Mouse (Mus musculus) c-Kit-positive CD71-negative TER-119-negative erythroid progenitor cells, embryonic 14.5 days (primary cell): ENCODE data around the gene Tmem135.
"Not testable (repeated sequence)": the region's sequence is repeated elsewhere in the genome, so short reads cannot be mapped to it uniquely, and the experiment has no call there.

Source experiments
- DNase-seq: peaks from one replicate; pipeline ENCODE4 v3.0.0-alpha.2; 2013; ENCODE audit warnings: low read depth

The Tmem135 gene

DNA sequence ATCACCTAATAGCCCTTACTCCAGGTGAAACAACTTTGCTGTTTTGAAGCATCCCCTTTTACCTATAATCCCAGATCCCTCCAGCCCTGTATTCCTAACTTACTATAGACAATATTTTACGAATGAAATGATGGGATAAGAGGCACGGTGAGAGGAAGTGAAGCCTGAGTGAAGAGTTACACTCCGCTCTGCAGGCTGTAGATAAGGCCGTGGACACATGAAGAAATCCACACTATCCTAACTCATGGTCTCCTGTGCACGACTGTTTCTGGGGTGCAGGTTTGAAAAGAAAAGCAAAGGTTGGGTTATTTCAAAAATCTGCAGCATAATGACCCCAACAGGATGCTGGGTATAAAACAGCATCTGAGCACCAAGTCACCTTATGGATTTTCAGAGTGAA lies 77.8 kb downstream of the Tmem135 start:
- no peak for DNase-seq

DNA sequence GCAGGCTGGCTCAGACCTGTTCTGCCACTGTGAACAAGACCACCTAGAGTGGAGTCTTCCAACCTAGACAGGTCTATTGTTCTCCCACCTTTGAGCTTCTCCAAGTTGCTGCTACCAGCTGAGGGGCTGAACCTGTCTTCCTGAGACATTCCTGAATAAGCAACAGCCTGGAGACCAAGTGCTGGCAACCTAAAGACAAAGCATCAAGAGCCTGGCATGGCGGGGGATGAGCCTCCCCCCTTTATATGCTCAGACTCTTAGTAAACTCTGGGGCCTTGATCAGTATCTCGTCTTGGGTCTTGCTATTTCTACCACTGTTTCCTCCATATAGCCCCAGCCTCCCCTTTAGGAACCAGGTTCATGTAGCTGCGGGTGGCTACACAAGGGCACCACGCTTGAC lies 81.3 kb downstream of the Tmem135 start:
- not testable (repeated sequence) for DNase-seq

GRCm38 (mm10) chr7:89319351-89319750 lies 84.7 kb downstream of the Tmem135 start:
- no peak for DNase-seq

DNA sequence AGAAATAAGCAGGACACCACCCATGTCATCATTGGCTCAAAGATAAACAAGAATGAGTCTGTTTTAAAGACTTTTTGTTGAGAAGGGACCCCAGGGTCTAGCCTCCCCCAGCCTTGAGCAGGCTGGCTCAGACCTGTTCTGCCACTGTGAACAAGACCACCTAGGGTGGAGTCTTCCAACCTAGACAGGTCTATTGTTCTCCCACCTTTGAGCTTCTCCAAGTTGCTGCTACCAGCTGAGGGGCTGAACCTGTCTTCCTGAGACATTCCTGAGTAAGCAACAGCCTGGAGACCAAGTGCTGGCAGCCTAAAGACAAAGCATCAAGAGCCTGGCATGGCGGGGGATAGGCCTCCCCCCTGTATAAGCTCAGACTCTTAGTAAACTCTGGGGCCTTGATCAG lies 86.9 kb downstream of the Tmem135 start:
- not testable (repeated sequence) for DNase-seq

- DNase-seq, result no peak
Observed at GRCm38 (mm10) chr7:89316112-89316511, 87.9 kb downstream of the Tmem135 start.

DNA sequence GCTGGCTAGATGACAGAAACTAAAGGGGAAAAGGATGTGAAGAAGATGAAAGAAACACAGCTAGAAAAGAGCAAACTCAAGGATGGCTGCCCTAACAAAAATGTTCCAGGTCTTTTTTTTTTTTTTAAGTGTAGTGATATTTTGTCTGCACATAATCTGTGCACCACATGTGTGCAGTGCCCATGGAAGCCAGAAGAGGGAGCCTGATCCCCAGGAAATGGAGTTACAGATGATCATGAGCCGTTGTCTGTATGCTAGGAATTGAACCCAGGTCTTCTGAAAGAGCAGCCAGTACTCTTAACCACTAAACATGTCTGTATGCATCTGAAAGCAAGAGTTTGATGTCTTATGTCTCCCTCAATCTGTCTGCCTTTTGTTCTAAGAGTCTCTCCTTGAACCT lies 92.5 kb downstream of the Tmem135 start:
- no peak for DNase-seq

GRCm38 (mm10) chr7:89308926-89309325 lies 95.1 kb downstream of the Tmem135 start:
- DNase-seq, result no peak

- DNase-seq, result no peak
Observed at GRCm38 (mm10) chr7:89308238-89308637, 95.8 kb downstream of the Tmem135 start.

DNA sequence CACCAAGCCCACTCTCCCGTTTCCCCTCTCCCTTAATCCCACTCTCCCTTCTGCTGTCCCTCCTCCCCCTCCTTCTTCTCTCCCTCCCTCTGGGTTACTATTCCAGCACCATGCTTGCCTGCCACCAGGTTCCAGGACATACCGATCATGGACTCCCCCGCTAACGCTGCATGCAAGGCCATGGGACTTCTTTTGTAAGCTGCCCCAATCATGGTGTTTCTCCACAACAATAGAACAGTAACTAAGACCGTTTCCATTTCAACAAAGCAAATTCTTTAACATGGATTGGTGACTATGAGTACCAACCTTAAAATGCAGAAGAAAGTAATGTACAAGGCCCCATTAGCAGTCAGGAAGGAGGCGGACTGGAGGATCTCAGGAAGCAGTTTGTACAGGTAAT lies 97.2 kb downstream of the Tmem135 start:
- DNase-seq, result no peak

- no peak for DNase-seq
Observed at GRCm38 (mm10) chr7:89304958-89305357, 99.1 kb downstream of the Tmem135 start.

GRCm38 (mm10) chr7:89303765-89304164 lies 100.3 kb downstream of the Tmem135 start:
- no peak for DNase-seq

DNA sequence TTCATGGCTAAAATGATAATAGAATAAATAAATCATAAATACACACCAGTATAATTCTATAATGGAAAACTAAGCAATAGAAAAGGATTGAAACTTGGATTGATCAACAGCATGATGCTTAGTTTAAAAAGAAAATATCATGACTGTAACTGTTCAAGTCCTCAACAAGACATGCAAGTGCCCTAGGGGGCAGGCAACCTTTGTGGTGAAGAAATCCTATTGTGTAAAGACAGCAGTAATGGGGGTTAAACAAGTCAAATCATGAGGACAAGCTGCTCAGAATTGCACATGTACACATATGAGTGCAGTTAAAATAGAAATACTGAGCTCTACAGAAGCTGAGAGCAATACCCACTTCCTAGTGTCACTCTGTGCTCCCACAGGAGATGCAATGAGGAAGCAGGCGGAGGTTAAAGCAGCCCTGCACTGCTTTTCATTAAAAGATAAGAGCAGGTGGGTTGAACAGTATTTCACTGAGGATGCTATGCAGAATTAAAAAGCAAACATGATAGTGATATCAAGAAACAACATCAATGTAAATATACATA lies 105.0 kb downstream of the Tmem135 start:
- no peak for DNase-seq

DNA sequence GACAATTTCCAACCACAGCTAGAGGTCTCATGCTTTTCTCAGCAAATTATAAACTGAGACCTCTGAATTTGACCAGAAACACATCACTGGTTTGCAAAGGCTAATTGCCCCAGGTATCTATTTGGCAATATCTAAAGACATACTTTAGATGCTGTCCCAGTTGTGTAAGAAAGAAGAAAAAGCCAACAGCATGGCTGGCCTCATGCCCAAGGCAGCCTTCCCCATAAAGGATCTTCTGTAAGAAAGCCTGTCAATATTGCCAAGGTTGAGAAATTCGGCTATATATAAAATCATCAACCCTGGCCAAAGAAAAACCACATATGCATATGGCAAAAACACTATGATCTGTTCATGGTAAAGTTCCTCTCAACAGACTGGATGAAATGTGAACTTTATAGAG lies 107.1 kb downstream of the Tmem135 start:
- DNase-seq, result no peak

DNA sequence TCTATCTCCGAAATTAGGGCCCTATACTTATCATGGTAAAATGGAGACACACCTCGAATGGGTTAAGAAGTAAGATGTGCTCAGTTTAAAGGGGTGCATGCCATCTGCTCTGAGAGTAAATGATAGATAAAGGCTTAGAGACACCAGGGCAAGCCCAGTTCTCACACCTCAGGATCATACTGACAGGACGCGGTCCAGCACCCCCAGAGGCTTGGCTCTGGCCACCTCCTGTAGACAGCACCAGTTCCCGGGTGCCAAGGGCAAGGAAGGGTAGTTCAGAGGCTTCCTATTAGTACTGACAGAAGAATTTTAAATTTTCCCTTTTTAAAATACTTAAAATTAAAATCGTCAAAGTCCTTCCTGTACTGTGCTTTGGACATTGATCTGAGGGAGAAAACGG lies 121.4 kb downstream of the Tmem135 start:
- DNase-seq, result no peak

DNA sequence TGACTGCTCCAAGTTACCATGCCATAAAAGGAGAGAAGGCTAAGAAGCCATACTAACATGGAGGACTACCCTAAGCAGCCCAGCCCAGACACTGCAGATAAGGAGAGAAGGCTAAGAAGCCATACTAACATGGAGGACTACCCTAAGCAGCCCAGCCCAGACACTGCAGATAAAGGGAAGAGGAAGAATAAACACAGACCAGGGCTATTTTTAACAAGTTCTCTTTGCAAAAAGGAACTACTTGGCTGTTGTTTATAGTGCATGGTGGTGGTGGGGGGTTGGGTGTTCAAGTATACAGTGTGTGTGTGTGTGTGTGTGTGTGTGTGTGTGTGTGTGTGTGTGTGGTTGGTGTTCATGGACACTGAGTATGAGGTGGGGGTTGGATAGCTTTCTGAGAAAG lies 133.6 kb downstream of the Tmem135 start:
- not testable (repeated sequence) for DNase-seq

DNA sequence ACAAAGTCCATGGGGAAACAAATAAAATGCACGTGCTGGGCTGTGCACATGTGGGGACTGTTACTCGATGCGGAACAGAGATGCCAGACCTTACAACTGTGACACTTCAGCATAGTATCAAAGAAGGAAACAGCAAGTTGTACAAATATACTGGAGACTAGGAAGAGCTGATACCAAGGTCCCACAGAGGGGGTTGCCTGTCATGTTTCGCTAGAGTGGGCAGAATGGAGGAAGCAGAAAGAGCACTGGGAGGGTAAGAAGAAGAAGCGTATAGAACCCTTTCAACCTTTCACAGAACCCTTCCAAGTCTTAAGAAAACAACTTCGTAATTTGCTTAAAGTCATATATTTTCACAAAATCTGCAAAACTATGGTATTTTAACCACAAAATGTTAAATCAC lies 134.2 kb downstream of the Tmem135 start:
- DNase-seq, result no peak

DNA sequence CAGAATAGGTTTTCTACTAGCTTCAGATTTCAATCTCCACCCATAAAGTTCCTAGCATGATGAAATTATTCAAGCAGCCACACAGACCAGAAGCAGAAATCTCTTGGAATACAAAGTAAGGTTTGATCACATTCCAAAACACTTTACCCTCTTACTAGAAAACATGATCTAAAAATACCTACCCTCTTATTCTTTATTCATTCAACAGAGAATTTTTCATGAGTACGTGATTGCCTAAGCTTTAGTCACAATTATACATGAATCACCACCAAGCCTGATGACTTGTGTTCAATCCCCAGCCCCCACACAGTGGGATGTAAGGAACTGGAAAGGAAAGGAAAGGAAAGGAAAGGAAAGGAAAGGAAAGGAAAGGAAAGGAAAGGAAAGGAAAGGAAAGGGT lies 136.5 kb downstream of the Tmem135 start:
- no peak for DNase-seq

GRCm38 (mm10) chr7:89266017-89266760 lies 137.8 kb downstream of the Tmem135 start:
- no peak for DNase-seq

DNA sequence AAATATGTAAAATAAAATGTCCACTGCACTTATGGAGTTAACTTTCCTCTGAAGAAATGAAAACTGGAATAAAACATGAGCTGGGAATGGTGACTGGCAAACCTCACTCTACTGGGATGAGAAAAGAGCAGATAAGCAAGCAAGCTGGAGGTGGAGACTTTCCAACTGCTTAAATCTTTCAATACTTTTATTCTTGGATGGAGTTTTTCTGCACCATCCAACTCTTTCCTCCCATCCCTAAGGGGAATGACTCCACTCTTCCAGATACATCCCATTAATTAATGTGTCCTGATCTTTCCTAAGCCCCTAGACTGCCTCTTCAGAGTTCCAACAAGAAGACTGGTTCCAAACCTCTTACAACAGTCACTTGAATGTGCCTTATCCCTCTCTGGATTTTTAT lies 143.1 kb downstream of the Tmem135 start:
- DNase-seq, result no peak

GRCm38 (mm10) chr7:89258832-89259231 lies 145.2 kb downstream of the Tmem135 start:
- DNase-seq, result no peak

DNA sequence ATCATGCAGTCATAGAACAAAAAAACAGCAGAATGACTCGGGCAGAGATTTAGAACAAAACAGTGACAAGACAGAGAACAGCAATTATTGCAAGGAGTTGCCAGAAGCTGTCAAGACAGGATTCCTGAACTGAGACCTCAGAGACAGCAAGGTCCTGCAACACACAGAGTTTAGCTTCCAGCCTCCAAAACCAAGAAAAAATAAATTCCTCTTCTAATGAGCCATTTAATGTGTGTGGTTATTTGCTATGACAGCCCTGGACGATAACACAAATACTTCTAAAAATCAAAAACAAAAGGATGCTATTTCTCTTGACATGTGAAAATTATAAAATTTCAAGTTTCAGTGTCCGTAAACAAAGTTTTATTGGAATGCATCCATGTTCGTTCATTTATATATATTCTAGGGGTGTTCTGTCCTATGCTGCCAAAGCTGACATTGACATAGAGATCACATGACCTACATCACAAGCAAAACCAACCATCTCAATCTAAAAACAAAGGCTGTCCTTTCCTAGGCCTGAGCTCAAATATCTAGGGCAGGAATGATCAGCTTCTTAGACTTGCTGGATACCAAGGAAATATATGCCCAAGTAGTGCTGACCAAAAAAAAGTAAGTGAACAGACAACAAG lies 146.0 kb downstream of the Tmem135 start:
- DNase-seq, result no peak

GRCm38 (mm10) chr7:89253772-89254171 lies 150.2 kb downstream of the Tmem135 start:
- DNase-seq, result no peak

GRCm38 (mm10) chr7:89253317-89253716 lies 150.7 kb downstream of the Tmem135 start:
- no peak for DNase-seq
